Mouse (Mus musculus): ENCODE measurements at regions not wholly inside any gene's neighbourhood (a gene's known extent, or its start where the extent isn't known, plus 50 kb on each side); places are given as distances from the start of the nearest gene placed in this dataset.

GRCm38 (mm10) chr12:71476238-71476637 is 166.6 kb downstream of the Dact1 start:
- no peak for DNase-seq (ENCODE audit: low read depth in 2 of 2, low spot score in 2 of 2)

- DNase-seq (ENCODE audit: low read depth in 2 of 2, low spot score in 2 of 2) = no peak
Measured at GRCm38 (mm10) chr12:71477691-71478090, 168.0 kb downstream of the Dact1 start.

DNA sequence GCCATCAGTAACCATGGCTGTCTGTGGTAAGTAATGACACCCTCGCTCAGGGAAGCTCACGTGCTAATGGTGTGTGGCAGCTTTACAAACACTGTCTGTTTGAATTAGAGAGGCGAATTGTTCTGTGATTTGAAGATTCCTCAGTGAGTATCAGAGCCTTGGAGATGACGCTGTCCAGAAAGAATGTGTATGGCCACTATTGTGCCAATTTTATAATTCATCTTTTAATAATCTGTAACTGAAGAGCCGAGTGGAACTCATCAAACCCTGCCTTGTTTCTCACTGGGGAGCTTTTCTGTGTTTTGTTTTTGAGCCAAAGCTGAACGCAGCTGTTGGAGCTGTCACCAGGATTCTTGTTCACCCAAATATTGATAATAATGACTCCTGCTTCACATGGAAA is 171.7 kb downstream of the Dact1 start:
- no peak for DNase-seq (ENCODE audit: low read depth in 2 of 2, low spot score in 2 of 2)

- DNase-seq (ENCODE audit: low read depth in 2 of 2, low spot score in 2 of 2) = no peak
Measured at GRCm38 (mm10) chr12:71481899-71482593, 172.4 kb downstream of the Dact1 start.

DNA sequence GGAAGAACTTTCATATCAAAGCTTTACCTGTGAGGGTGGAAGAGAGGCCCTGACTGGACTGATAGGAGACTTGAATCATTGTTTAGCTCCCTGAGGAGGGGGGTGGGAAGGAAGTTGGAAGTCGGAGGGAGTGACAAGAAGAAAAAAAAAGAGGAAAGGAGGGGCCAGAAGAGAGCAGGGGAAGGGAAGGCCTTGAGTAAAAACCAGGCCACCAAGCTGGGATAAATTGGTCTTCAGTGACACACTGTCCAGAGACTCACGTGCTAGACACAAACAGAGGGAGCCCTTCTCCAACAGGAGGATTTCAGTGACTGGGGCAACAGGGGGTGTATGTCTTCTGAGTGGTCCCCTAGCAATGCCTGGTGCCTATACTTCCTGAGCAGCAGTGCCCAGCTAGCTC is 172.9 kb downstream of the Dact1 start:
- no peak for DNase-seq (ENCODE audit: low read depth in 2 of 2, low spot score in 2 of 2)

DNA sequence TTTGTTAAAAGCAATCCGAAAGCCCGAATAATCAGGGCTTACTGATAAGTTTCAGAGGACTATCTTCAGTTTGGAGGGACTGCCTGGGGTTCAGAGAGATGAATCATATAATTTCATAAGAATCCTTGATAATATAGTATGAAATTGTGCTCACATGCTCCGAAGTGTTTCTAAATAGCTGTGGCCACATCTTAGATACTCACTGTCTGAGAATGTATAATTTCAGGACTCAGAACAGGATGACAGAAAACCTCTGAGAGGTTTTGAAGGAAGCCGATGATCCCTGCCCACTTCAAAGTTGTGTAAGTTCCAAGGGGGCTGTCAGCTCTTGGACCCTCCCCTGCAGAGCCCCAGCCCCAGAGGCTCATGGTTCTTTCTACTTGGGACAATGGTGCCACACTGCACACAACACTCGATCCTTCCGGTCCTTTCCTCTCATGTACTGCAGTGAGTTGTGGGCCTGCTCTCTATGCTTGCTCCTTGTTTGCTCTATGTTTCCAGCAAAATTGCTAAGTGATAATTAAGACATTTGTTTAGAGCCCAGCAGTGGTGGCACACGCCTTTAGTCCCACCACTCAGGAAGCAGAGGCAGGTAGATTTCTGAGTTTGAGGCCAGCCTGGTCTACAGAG is 174.0 kb downstream of the Dact1 start:
- DNase-seq (ENCODE audit: low read depth in 2 of 2, low spot score in 2 of 2) = no peak

GRCm38 (mm10) chr12:71484286-71484685 is 174.6 kb downstream of the Dact1 start:
- no peak for DNase-seq (ENCODE audit: low read depth in 2 of 2, low spot score in 2 of 2)

- DNase-seq (ENCODE audit: low read depth in 2 of 2, low spot score in 2 of 2) = no peak
Measured at GRCm38 (mm10) chr12:71486078-71486477, 176.4 kb downstream of the Dact1 start.

- no peak for DNase-seq (ENCODE audit: low read depth in 2 of 2, low spot score in 2 of 2)
Measured at GRCm38 (mm10) chr12:71487591-71488435, 178.1 kb downstream of the Dact1 start.

GRCm38 (mm10) chr12:71489295-71489694 is 179.6 kb downstream of the Dact1 start:
- no peak for DNase-seq (ENCODE audit: low read depth in 2 of 2, low spot score in 2 of 2)

DNA sequence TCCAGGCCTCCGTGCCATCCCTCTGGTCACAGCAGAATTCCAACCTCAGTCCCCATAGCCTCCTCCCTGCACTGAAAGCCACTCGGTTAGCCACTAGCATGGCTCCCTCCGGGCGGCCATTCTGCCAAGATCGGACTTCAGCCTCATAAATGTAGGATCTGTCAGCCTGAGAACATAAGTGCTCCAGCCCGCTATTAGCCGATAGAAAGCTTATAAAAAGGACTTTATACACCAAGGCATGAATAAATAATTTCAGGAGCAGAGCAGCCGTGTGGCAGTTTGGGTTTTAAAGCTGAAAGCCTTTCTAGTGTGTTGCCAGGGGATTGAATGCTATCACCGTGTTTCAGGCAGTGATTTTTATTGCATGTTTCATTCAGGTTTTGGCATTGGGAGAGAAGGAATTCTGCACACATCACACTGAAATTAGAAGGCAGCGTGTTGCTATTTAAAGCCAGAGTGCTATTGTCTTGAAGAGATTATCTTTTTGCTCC is 185.2 kb downstream of the Dact1 start:
- DNase-seq (ENCODE audit: low read depth in 2 of 2, low spot score in 2 of 2) = no peak

DNA sequence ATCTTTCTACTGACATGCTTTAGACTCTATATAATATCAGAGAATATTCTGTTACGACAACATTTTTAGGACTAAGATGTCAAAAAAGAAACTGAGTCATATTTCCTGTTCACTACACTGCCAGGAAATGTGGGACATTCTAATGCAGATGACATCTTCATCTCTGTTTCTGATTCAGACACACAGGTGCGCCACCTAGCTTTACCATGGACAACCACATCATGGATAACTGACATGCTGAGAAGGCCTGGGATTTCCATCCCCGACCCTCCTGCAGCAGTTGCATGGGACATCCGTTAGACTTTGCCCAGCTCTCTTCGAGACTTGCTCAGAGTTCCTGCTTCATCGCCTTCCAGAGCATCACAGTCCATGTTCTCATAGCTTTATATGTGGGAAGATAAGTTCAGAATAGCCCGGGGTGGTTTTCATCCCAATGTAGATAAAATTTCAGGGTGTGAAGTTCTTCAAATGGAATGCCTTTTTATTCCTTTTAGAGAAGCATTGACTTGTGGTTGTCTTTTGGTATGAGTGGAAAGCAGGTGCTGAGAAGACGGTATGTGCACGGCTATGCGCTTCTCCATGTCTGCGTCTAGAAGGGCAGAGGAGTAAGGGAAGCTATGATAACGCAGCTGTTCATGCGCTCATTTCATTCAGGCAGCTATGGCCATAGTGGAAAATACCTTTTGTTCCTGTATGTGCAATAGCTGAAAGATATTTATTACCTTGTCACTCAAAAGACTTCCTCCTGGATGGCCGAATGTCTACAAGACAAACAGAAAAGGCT is 188.8 kb downstream of the Dact1 start:
- no peak for DNase-seq (ENCODE audit: low read depth in 2 of 2, low spot score in 2 of 2)

- no peak for DNase-seq (ENCODE audit: low read depth in 2 of 2, low spot score in 2 of 2)
Measured at GRCm38 (mm10) chr12:71501299-71501810, 191.7 kb downstream of the Dact1 start.

DNA sequence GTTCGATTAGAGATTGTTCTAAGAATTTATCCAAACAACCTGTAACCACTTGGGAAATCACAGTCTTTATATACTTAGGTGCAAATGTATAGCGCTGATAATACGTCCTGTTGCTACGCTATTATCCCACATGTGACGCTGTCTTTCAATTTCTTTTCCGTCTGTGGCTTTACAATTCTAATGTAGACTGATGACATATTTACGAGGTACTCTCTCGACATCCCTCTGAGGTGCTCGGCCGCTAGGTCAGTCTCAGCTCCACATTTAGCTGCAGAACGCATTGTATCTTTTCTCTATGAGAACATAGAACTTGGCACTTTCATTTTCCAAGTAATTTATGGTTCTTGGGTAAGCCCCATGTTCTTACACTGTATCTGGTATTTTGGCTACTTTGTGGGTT is 193.6 kb downstream of the Dact1 start:
- DNase-seq (ENCODE audit: low read depth in 2 of 2, low spot score in 2 of 2) = no peak

DNA sequence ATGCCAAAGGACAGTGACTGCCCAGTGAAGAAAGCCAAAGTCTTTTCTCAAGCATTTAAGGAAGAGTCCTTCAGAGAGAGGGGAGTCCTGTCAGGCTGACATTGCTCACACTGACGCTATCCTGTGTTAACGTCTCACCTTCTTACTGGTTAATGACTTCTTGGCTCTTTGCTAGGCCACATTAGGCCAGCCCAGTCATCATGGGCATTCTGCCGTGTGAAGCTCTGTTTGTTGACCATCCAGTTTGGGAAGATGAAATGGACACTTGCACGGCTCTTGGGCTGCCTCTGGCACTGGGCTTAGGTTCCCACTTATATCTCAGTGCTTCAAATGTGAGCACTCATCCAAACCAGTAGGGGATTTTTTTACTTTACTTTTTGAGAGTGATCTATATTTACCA is 196.5 kb downstream of the Dact1 start:
- no peak for DNase-seq (ENCODE audit: low read depth in 2 of 2, low spot score in 2 of 2)

DNA sequence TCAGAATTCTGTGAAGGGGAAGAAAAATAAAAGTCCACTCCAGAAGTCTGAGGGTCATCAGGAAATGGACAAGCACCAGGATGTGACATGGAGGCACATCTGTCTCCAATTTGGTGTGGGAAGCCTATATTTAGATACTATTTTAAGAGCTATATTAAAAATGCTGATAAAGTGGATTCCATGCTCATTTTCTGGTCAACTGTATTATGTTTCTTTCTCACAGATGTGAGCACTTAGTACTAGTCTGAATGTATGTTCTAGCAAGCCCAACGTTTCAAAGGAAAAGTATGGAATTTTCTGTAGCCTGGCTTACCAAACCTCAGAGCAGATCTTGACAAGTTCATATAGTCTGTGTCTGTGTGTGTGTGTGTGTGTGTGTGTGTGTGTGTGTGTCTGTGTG is 197.0 kb downstream of the Dact1 start:
- no peak for DNase-seq (ENCODE audit: low read depth in 2 of 2, low spot score in 2 of 2)

DNA sequence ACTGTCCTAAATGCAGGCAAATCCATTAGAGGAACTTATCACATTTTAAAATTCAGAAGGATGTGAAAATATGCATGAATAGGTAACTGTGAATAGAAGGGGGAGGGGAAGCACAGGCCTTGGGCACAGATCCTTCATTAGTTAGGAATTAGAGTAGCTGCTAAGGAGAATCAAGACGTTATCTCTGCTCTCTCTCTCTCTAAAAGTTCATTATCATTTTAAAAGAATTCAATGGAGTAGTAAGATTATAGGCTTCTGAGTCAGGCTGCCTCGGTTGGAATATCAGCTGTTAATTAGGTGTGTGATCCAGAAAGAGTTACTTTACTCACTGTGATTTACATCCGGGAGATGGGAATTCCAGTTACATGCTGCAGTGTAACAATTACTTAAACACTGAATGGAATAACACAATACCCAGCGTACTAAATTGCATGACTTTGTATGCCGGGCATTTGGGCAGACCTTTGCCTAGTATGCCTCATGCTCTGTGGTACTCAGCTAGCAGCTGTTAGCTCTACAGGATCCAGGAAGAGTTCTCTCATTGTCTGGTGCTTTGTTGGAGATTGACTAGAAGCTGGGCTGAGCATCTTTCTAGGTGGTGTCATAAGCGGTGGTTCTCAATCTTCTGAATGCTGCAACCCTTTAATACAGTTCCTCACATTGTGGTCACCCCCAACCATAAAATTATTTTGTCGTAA is 203.4 kb downstream of the Dact1 start:
- no peak for DNase-seq (ENCODE audit: low read depth in 2 of 2, low spot score in 2 of 2)

DNA sequence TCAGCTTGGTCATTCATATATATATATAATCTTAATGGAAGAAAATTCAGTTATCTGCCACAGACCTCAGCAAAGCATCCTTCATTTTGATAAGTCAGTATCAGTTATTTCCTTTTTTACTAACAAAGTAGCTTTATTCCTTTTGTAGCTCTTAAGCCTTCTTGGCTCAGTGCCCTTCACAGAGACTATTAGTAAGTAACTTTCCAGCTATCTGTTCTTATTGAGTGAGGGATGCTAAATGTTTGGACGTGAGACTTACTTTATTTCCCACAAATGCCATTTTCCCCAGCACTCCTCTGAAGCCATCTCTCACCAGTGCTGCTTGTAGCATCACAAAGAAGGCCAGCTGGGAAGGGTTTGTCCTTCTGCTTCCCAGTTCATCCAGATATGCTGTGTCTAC is 209.8 kb downstream of the Dact1 start:
- DNase-seq (ENCODE audit: low read depth in 2 of 2, low spot score in 2 of 2) = no peak

GRCm38 (mm10) chr12:71521936-71522335 is 212.3 kb downstream of the Dact1 start:
- no peak for DNase-seq (ENCODE audit: low read depth in 2 of 2, low spot score in 2 of 2)

- no peak for DNase-seq (ENCODE audit: low read depth in 2 of 2, low spot score in 2 of 2)
Measured at GRCm38 (mm10) chr12:71522451-71522850, 212.8 kb downstream of the Dact1 start.
